Mouse (Mus musculus) gonadal fat pad, adult 2 months (tissue): ENCODE data around the gene Dmrta1. TPM values are rescaled to one million over a fixed set of nuclear protein-coding genes. Genes with fewer than 3 reads are reported as not detected.
A peak's percentile ranks its signal among the peaks of the same experiment; 100 is the strongest.
"Not testable (repeated sequence)": the region's sequence is repeated elsewhere in the genome, so short reads cannot be mapped to it uniquely, and the experiment has no call there.

Source experiments
- DNase-seq: peaks from one replicate; pipeline ENCODE4 v3.0.0-alpha.2; 2012; ENCODE audit warnings: low read depth
- polyA plus RNA-seq: library from polyadenylated mRNA; depleted of rRNA; stranded (reverse); fragments of >200 nt; gene quantifications from 2 replicates; pipeline ENCODE4 v1.2.3, GENCODE M21; 2012; rRNA removed

Gene Dmrta1
- 0.57 and 1.8 TPM in 2 replicates for polyA plus RNA-seq

GRCm38 (mm10) chr4:89679195-89679594, at the start of gene Dmrta1:
TSS of gene Dmrta1 (plus strand) at chr4:89679436.
- no peak for DNase-seq

DNA sequence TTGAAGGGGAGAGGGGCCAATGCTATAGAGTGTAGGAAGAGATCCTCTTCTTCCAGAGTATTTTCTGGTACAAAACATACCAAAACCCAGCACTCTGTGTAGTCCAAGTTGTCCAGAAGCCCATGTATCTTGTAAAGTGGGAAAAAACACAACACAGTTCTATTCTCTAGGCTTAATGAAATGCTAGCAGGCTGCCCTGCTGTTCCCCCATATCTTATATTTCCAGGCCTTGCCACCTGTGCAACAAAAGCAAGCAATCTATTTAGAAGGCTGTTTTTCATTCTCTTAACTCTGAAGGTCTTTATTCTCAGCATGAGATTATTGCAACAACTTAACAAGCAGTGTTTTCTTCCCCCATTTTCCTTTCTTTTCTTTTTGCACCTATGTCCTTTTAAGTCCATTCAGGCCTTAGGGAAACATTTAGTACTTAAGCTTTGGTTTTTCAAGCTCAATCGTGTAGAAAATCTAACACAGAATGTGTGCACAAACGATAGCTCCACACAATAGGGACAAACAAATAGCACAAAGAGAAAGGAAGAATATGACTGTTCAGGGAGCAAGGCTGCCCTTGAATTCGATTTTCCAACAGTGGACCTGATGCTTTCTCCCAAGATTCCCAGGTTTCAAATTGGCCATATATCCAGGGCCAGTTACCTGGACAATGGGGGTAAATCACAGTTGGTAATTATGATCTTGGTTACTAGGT, 48.7 kb upstream of the Dmrta1 start:
- no peak for DNase-seq

GRCm38 (mm10) chr4:89631560-89631959, 47.7 kb upstream of the Dmrta1 start:
- no peak for DNase-seq

DNA sequence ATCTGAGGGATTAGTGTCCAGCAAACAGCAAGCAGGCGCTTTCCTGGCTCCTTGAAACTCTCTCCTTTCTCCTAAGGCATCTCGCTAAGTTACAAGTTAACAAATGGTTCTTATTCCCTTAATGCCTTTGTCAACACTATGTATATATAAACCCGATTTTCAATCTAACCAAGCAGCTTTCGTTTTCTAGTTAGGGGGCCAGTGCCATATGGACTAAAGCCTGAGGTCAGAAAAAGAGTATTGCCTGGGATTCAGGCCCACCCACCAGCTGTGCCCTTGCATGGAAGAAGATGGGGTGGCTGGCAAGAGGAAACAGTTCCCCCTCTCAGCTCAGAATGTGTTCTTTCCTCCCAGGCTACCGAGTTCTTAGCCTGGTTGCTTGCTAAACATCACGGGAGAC, 40.6 kb upstream of the Dmrta1 start:
- DNase-seq: no peak

DNA sequence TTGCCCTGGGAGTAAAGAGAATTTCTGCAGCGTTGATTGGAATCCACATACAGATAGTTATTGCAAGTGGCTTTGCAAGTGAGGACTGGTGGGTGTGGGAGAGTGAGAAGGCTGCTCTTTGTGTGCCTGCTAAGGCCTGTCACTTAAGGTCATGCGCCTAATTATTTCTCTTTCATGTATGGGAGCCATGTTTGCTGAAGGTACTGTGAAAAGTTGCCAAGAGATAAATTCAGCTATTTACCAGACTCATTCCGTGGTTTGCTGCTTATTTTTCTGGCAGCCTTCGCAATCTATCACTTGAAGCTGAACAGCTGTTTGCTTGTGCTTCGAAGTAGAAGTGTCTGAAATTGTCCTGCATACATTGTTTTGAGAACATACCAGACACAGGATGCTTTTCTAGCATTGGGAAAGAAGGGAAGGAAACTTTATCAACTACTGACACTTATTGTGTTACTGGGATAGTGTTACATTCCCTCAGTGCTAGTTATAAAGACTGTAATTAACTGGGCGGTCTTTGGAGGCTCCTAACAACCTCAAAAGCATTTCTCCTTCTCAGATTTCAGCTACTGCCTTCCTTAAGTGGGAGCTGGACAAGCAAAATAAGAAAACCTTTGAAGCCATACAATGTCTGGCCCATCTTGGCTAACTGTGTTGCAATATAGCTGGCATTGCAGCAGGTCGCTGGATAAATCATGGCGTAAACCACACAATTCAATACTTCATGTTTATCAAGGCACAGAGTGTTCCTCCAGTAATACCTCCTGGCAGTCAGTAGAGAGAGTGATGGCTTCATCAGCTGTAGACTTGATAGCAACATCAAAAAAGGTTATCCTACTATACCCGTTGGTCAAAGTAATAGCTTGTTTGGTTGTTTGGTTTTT, 34.8 kb upstream of the Dmrta1 start:
- DNase-seq: peak; percentile 89

- no peak for DNase-seq
Measured at GRCm38 (mm10) chr4:89650352-89651311, 28.6 kb upstream of the Dmrta1 start.

DNA sequence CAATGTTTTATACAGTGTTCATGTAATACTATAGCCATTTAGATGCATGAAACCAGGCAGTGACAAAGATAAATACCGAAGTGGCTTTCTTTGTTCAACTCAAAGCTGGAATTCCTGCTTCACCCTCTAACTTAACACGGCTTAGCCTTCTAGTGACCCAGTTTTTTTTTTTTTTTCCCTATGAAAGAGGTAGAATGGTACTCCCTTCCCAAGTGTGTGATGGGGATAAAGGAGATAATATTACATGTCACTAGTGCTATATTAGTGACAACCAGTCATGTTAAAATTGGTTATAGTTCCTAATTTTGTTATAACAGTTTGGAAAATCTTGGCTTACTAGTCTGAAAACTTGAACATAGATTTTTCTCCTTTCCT, 27.9 kb upstream of the Dmrta1 start:
- DNase-seq: no peak

DNA sequence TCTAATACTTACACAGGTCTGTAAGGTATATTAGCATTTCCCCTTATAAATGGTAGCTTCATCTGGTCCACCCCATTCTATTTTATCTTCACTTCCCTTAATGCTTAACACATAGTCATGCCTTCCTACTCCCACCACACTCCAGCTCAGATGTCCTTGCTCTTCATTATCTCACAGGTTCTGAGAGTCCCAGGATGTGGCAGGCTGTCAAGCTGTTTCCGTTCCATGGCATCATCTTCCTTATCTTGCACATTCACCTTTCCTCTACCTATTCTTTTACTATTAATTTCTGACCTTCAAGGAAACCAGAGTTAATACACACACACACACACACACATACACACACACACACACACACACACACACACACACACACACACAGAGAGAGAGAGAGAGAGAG, 27.5 kb upstream of the Dmrta1 start:
- no peak for DNase-seq

GRCm38 (mm10) chr4:89663406-89663805, 15.8 kb upstream of the Dmrta1 start:
- no peak for DNase-seq

GRCm38 (mm10) chr4:89674711-89675110, 4.5 kb upstream of the Dmrta1 start:
- no peak for DNase-seq

GRCm38 (mm10) chr4:89677903-89678302, 1.3 kb upstream of the Dmrta1 start:
- no peak for DNase-seq

GRCm38 (mm10) chr4:89678713-89679112, 523 bp upstream of the Dmrta1 start:
- no peak for DNase-seq

GRCm38 (mm10) chr4:89687961-89688803, 8.9 kb downstream of the Dmrta1 start:
- DNase-seq: no peak

GRCm38 (mm10) chr4:89688804-89689497, 9.7 kb downstream of the Dmrta1 start:
- no peak for DNase-seq

DNA sequence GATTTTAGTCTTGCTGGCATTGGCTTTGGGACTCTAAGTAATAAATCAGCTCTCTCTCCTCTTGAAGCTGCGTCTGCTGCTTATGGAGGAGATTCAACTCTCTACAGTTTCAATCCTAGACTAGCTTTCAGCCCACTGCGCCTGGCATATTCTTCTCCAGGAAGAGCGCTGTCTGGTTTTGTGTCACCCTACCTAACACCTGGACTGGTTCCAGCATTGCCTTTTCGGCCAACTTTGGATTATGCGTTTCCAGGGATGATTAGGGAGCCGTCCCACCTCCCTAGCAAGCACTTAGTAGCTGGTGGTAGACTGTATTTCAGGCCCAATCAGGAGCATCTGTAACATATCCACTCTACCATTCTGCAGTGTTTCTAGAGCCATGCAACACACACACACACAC, 12.7 kb downstream of the Dmrta1 start:
- DNase-seq: no peak

- DNase-seq: no peak
Measured at GRCm38 (mm10) chr4:89692780-89693179, 13.5 kb downstream of the Dmrta1 start.

GRCm38 (mm10) chr4:89695589-89695988, 16.4 kb downstream of the Dmrta1 start:
- DNase-seq: no peak

DNA sequence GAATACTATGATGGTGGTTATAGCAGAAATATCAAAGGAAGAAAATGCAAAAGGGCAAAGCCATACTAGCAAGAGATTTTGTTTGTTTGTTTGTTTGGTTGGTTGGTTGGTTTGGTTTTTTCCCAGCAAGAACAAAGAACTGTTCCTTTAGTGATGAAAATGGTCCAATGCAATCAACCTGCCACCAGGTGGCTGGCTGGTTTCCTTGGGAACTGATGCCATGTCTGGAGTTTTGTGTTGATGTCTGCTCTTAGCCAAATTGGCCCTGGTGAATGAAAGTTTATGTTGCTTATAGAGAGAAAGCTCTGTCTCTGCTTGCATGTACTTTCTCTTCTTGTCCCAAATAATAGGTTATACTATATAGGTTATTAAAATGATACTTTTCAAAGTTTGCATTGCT, 18.7 kb downstream of the Dmrta1 start:
- no peak for DNase-seq

- not testable (repeated sequence) for DNase-seq
Measured at GRCm38 (mm10) chr4:89723526-89724190, 44.4 kb downstream of the Dmrta1 start.
